Mouse (Mus musculus): ENCODE measurements at regions not wholly inside any gene's neighbourhood (a gene's known extent, or its start where the extent isn't known, plus 50 kb on each side); places are given as distances from the start of the nearest gene placed in this dataset.

- no peak for TF ChIP-seq CTCF (IDR thresholded peaks at IDR 0.05; ENCODE audit: low read depth)
- H3K27me3 ChIP-seq (ENCODE audit: insufficient read depth, low read length), result no peaks in the 10 kb centered on the region
- WGBS, result 82% methylated on average over 15 of the region's 15 CpGs
Observed at GRCm38 (mm10) chr9:115624721-115625496, 284.3 kb upstream of the Gadl1 start.

GRCm38 (mm10) chr9:115627551-115627950, 281.7 kb upstream of the Gadl1 start:
- no peak overlapping the region for H3K9ac ChIP-seq
- DNase-seq (no peak), ATAC-seq (no peak)
- 84% methylated on average over 3 of the region's 3 CpGs for WGBS
- H3K9me3 ChIP-seq (ENCODE audit: low read length), result peaks cover 4% of the 10 kb centered on the region; the same call in 1 of the 2 replicates
- no peak overlapping the region for H3K4me3 ChIP-seq (ENCODE audit: low read depth, low read length)
- TF ChIP-seq CTCF (IDR thresholded peaks at IDR 0.05; ENCODE audit: low read depth), result no peak
- no peak overlapping the region for H3K4me2 ChIP-seq (ENCODE audit: low read depth)
- H3K4me1 ChIP-seq (ENCODE audit: insufficient read depth), result no peaks in the 10 kb centered on the region; the same call in 1 of the 2 replicates
- no peak overlapping the region for H3K27ac ChIP-seq (ENCODE audit: low read depth, low read length)
- no peaks in the 10 kb centered on the region for H3K36me3 ChIP-seq (ENCODE audit: insufficient read depth)
- H3K27me3 ChIP-seq (ENCODE audit: insufficient read depth, low read length), result no peaks in the 10 kb centered on the region

More at GRCm38 (mm10) chr9:115624721-115625496, 284.3 kb upstream of the Gadl1 start:
- Histone ChIP-seq H3K9ac (no peak overlapping the region), H3K4me2 (ENCODE audit: low read depth) (no peak overlapping the region), H3K36me3 (ENCODE audit: insufficient read depth) (no peaks in the 10 kb centered on the region), H3K27ac (ENCODE audit: low read depth, low read length) (no peak overlapping the region), H3K9me3 (ENCODE audit: low read length) (no peaks in the 10 kb centered on the region), H3K4me3 (ENCODE audit: low read depth, low read length) (no peak overlapping the region), H3K4me1 (ENCODE audit: insufficient read depth) (no peaks in the 10 kb centered on the region)
- ATAC-seq (no peak), DNase-seq (no peak)

- H3K9ac ChIP-seq, result no peak overlapping the region
- 78% methylated on average over 6 of the region's 6 CpGs for WGBS
- H3K27ac ChIP-seq (ENCODE audit: low read depth, low read length), result no peak overlapping the region
- no peaks in the 10 kb centered on the region for H3K4me1 ChIP-seq (ENCODE audit: insufficient read depth)
- ATAC-seq (no peak), DNase-seq (no peak)
- H3K27me3 ChIP-seq (ENCODE audit: insufficient read depth, low read length), result no peaks in the 10 kb centered on the region
- no peak overlapping the region for H3K4me2 ChIP-seq (ENCODE audit: low read depth)
- H3K9me3 ChIP-seq (ENCODE audit: low read length), result peaks cover 7% of the 10 kb centered on the region; the same call in 1 of the 2 replicates
- no peak overlapping the region for H3K4me3 ChIP-seq (ENCODE audit: low read depth, low read length)
- H3K36me3 ChIP-seq (ENCODE audit: insufficient read depth), result no peaks in the 10 kb centered on the region
- no peak for TF ChIP-seq CTCF (IDR thresholded peaks at IDR 0.05; ENCODE audit: low read depth)
Observed at GRCm38 (mm10) chr9:115637114-115637513, 272.1 kb upstream of the Gadl1 start.

GRCm38 (mm10) chr9:115640781-115641180, 268.5 kb upstream of the Gadl1 start:
- no peak overlapping the region for H3K9ac ChIP-seq
- H3K4me1 ChIP-seq (ENCODE audit: insufficient read depth), result no peaks in the 10 kb centered on the region
- H3K27ac ChIP-seq (ENCODE audit: low read depth, low read length), result no peak overlapping the region
- H3K27me3 ChIP-seq (ENCODE audit: insufficient read depth, low read length), result no peaks in the 10 kb centered on the region
- no peak overlapping the region for H3K4me2 ChIP-seq (ENCODE audit: low read depth)
- H3K9me3 ChIP-seq (ENCODE audit: low read length), result 0 out of 2 replicates have a peak, but pooled peaks cover 5% of the 10 kb centered on the region
- no peak overlapping the region for H3K4me3 ChIP-seq (ENCODE audit: low read depth, low read length)
- no peak for ATAC-seq
- H3K36me3 ChIP-seq (ENCODE audit: insufficient read depth), result no peaks in the 10 kb centered on the region
- no peak for TF ChIP-seq CTCF (IDR thresholded peaks at IDR 0.05; ENCODE audit: low read depth)
- 94% methylated on average over 2 of the region's 2 CpGs for WGBS
- no peak for DNase-seq

- WGBS, result 44% methylated on average over 4 of the region's 4 CpGs
- H3K36me3 ChIP-seq (ENCODE audit: insufficient read depth), result no peaks in the 10 kb centered on the region
- 0 out of 2 replicates have a peak, but pooled peaks cover 5% of the 10 kb centered on the region for H3K9me3 ChIP-seq (ENCODE audit: low read length)
- no peaks in the 10 kb centered on the region for H3K27me3 ChIP-seq (ENCODE audit: insufficient read depth, low read length)
- ATAC-seq, result no peak
- no peak for TF ChIP-seq CTCF (IDR thresholded peaks at IDR 0.05; ENCODE audit: low read depth)
- no peak overlapping the region for H3K9ac ChIP-seq
- no peak overlapping the region for H3K27ac ChIP-seq (ENCODE audit: low read depth, low read length)
- H3K4me1 ChIP-seq (ENCODE audit: insufficient read depth), result no peaks in the 10 kb centered on the region
- no peak overlapping the region for H3K4me2 ChIP-seq (ENCODE audit: low read depth)
- H3K4me3 ChIP-seq (ENCODE audit: low read depth, low read length), result no peak overlapping the region
- DNase-seq, result no peak
Observed at GRCm38 (mm10) chr9:115642032-115642431, 267.2 kb upstream of the Gadl1 start.

- H3K9me3 ChIP-seq (ENCODE audit: low read length), result 0 out of 2 replicates have a peak, but pooled peaks cover 5% of the 10 kb centered on the region
- H3K27ac ChIP-seq (ENCODE audit: low read depth, low read length), result no peak overlapping the region
- H3K4me2 ChIP-seq (ENCODE audit: low read depth), result no peak overlapping the region
- no peak; the same call in 1 of the 2 replicates for ATAC-seq
- H3K36me3 ChIP-seq (ENCODE audit: insufficient read depth), result no peaks in the 10 kb centered on the region
- no peaks in the 10 kb centered on the region for H3K4me1 ChIP-seq (ENCODE audit: insufficient read depth)
- no peak for TF ChIP-seq CTCF (IDR thresholded peaks at IDR 0.05; ENCODE audit: low read depth)
- H3K9ac ChIP-seq, result no peak overlapping the region
- 66% methylated on average over 9 of the region's 9 CpGs for WGBS
- no peak for DNase-seq
- H3K27me3 ChIP-seq (ENCODE audit: insufficient read depth, low read length), result no peaks in the 10 kb centered on the region
- H3K4me3 ChIP-seq (ENCODE audit: low read depth, low read length), result no peak overlapping the region
Observed at GRCm38 (mm10) chr9:115644953-115645352, 264.3 kb upstream of the Gadl1 start.

GRCm38 (mm10) chr9:115646226-115646625, 263.0 kb upstream of the Gadl1 start:
- ATAC-seq, result no peak

More at GRCm38 (mm10) chr9:115646226-115646625, 263.0 kb upstream of the Gadl1 start:
- 46% methylated on average over 7 of the region's 7 CpGs for WGBS
- H3K36me3 ChIP-seq (ENCODE audit: insufficient read depth), result no peaks in the 10 kb centered on the region
- no peaks in the 10 kb centered on the region for H3K9me3 ChIP-seq (ENCODE audit: low read length)
- H3K4me1 ChIP-seq (ENCODE audit: insufficient read depth), result no peaks in the 10 kb centered on the region
- H3K4me3 ChIP-seq (ENCODE audit: low read depth, low read length), result no peak overlapping the region
- DNase-seq, result no peak
- TF ChIP-seq CTCF (IDR thresholded peaks at IDR 0.05; ENCODE audit: low read depth), result no peak
- H3K4me2 ChIP-seq (ENCODE audit: low read depth), result no peak overlapping the region
- H3K9ac ChIP-seq, result no peak overlapping the region
- no peak overlapping the region for H3K27ac ChIP-seq (ENCODE audit: low read depth, low read length)
- H3K27me3 ChIP-seq (ENCODE audit: insufficient read depth, low read length), result no peaks in the 10 kb centered on the region
